Mouse (Mus musculus) bone marrow macrophage, adult 2 months (primary cell): ENCODE data around the gene Zkscan6. TPM values are rescaled to one million over a fixed set of nuclear protein-coding genes. Genes with fewer than 3 reads are reported as not detected.

Source experiments
- H3K27ac ChIP-seq: 2 replicates; pipeline ENCODE4 v1.5.1; 2012; ENCODE audit warnings: low read depth, low read length; ENCODE audit not compliant: insufficient read depth
- H3K4me1 ChIP-seq: 2 replicates; pipeline ENCODE4 v1.6.1; 2012; ENCODE audit warnings: low read length; ENCODE audit not compliant: control insufficient read depth, insufficient read depth
- H3K4me3 ChIP-seq: 2 replicates; pipeline ENCODE4 v1.5.1; 2012; ENCODE audit warnings: mild to moderate bottlenecking, low read length, moderate library complexity; ENCODE audit not compliant: insufficient read depth
- CTCF ChIP-seq: IDR thresholded peaks from 2 replicates; pipeline ENCODE4 v1.5.1; 2012; ENCODE audit warnings: low read depth, mild to moderate bottlenecking, low read length, moderate library complexity
- POLR2A ChIP-seq: IDR thresholded peaks from 2 replicates; pipeline ENCODE4 v1.6.1; 2012; ENCODE audit warnings: mild to moderate bottlenecking, low read depth, low read length, borderline replicate concordance
- polyA plus RNA-seq: library from polyadenylated mRNA; stranded (reverse); fragments of >200 nt; gene quantifications from 2 replicates; pipeline ENCODE4 v1.2.4, GENCODE M21; 2012; ENCODE audit not compliant: missing spikeins, insufficient read depth, insufficient read length

Zkscan6 gene
- polyA plus RNA-seq, 1 experiment: 9.2 TPM

GRCm38 (mm10) chr11:65807601-65808000 lies 626 bp downstream of the Zkscan6 start:
- Histone ChIP-seq H3K4me3 (peak overlapping the region; percentile 96), H3K27ac (peak overlapping the region; percentile 96), H3K4me1 (peaks cover 8% of the 10 kb centered on the region; the same call in 1 of the 2 replicates)
- TF ChIP-seq POLR2A: no peak
- TF ChIP-seq CTCF: no peak

GRCm38 (mm10) chr11:65812088-65812487 lies 5.1 kb downstream of the Zkscan6 start:
- Histone ChIP-seq H3K4me3 (no peak overlapping the region), H3K27ac (no peak overlapping the region), H3K4me1 (peaks cover 5% of the 10 kb centered on the region; the same call in 1 of the 2 replicates)
- TF ChIP-seq CTCF (no peak), POLR2A (no peak)

- peaks cover 5% of the 10 kb centered on the region; the same call in 1 of the 2 replicates for H3K4me1 ChIP-seq
- H3K27ac ChIP-seq: no peak overlapping the region
- H3K4me3 ChIP-seq: no peak overlapping the region
- no peak for TF ChIP-seq POLR2A
- TF ChIP-seq CTCF: no peak
These were observed 7.4 kb downstream of the Zkscan6 start for GRCm38 (mm10) chr11:65814381-65814780.

GRCm38 (mm10) chr11:65816237-65816636 lies 9.3 kb downstream of the Zkscan6 start:
- Histone ChIP-seq H3K4me1 (peaks cover 5% of the 10 kb centered on the region; the same call in 1 of the 2 replicates), H3K4me3 (no peak overlapping the region), H3K27ac (no peak overlapping the region)
- no peak for TF ChIP-seq POLR2A
- TF ChIP-seq CTCF: no peak

- peaks cover 2% of the 10 kb centered on the region; the same call in 1 of the 2 replicates for H3K4me1 ChIP-seq
- no peak overlapping the region for H3K27ac ChIP-seq
- no peak overlapping the region for H3K4me3 ChIP-seq
- TF ChIP-seq CTCF (no peak), POLR2A (no peak)
These were observed 11.2 kb downstream of the Zkscan6 start for GRCm38 (mm10) chr11:65818193-65818592.

- no peak overlapping the region for H3K27ac ChIP-seq
- no peak for TF ChIP-seq CTCF
- no peak for TF ChIP-seq POLR2A
- peaks cover 2% of the 10 kb centered on the region; the same call in 1 of the 2 replicates for H3K4me1 ChIP-seq
- H3K4me3 ChIP-seq: no peak overlapping the region
These were observed 13.3 kb downstream of the Zkscan6 start for GRCm38 (mm10) chr11:65820280-65820679.

GRCm38 (mm10) chr11:65820877-65821276 lies 13.9 kb downstream of the Zkscan6 start:
- peaks cover 2% of the 10 kb centered on the region; the same call in 1 of the 2 replicates for H3K4me1 ChIP-seq
- no peak overlapping the region for H3K4me3 ChIP-seq
- TF ChIP-seq POLR2A (no peak), CTCF (peak; percentile 68)
- no peak overlapping the region for H3K27ac ChIP-seq

- TF ChIP-seq POLR2A (no peak), CTCF (no peak)
- Histone ChIP-seq H3K27ac (no peak overlapping the region), H3K4me3 (no peak overlapping the region), H3K4me1 (no peaks in the 10 kb centered on the region)
These were observed 17.6 kb downstream of the Zkscan6 start for GRCm38 (mm10) chr11:65824556-65824955.

GRCm38 (mm10) chr11:65838999-65839398 lies 32.0 kb downstream of the Zkscan6 start:
- Histone ChIP-seq H3K27ac (no peak overlapping the region), H3K4me3 (no peak overlapping the region), H3K4me1 (no peaks in the 10 kb centered on the region)
- no peak for TF ChIP-seq CTCF
- TF ChIP-seq POLR2A: no peak

- H3K4me1 ChIP-seq: no peaks in the 10 kb centered on the region
- H3K4me3 ChIP-seq: no peak overlapping the region
- H3K27ac ChIP-seq: no peak overlapping the region
- no peak for TF ChIP-seq CTCF
- TF ChIP-seq POLR2A: no peak
These were observed 39.5 kb downstream of the Zkscan6 start for GRCm38 (mm10) chr11:65846446-65846845.

GRCm38 (mm10) chr11:65852066-65852465 lies 45.1 kb downstream of the Zkscan6 start:
- Histone ChIP-seq H3K27ac (no peak overlapping the region), H3K4me3 (no peak overlapping the region), H3K4me1 (no peaks in the 10 kb centered on the region)
- TF ChIP-seq CTCF (no peak), POLR2A (no peak)
